Mouse (Mus musculus): Measurements from ENCODE around the gene Pak4. TPM values are rescaled to one million over a fixed set of nuclear protein-coding genes. Genes with fewer than 3 reads are reported as not detected.

Gene Pak4
- total and polyA plus RNA-seq, 3 experiments, result 9.3 to 26.6 TPM; not detected in 1

GRCm38 (mm10) chr7:28584468-28584867 is 13.5 kb downstream of the Pak4 start:
- peaks cover 6% of the 10 kb centered on the region; the same call in 1 of the 2 replicates for H3K79me2 ChIP-seq (ENCODE audit: control insufficient read depth, insufficient read depth, low read length, poor library complexity)
- peaks cover 33 to 38% of the 10 kb centered on the region in 2 experiments for H3K4me1 ChIP-seq (ENCODE audit: control insufficient read depth in 1 of 2, insufficient read depth in 2 of 2, low read length in 2 of 2)
- DNase-seq (ENCODE audit: low read depth, low spot score), result peak; percentile 22
- no peaks in the 10 kb centered on the region for H3K27me3 ChIP-seq (ENCODE audit: control insufficient read depth in 1 of 2, insufficient read depth in 2 of 2, low read length in 2 of 2)
- H3K9me3 ChIP-seq (replicated peaks; ENCODE audit: insufficient read depth, low read length), result no peaks in the 10 kb centered on the region
- H3K4me3 ChIP-seq (ENCODE audit: control insufficient read depth in 1 of 2, insufficient read depth in 1 of 2, low read depth in 2 of 2, low read length in 2 of 2), result no peak overlapping the region
- H3K27ac ChIP-seq (ENCODE audit: control insufficient read depth, low read depth, low read length), result no peak overlapping the region
- peaks cover 0 to 25% of the 10 kb centered on the region in 2 experiments; a peak in 2 of 4 replicates for H3K36me3 ChIP-seq (ENCODE audit: control insufficient read depth in 1 of 2, insufficient read depth in 2 of 2, low read length in 2 of 2)
- no peak for TF ChIP-seq POLR2AphosphoS5 (IDR thresholded peaks at IDR 0.05; ENCODE audit: borderline replicate concordance, low read depth, low read length)
- no peak for TF ChIP-seq NRF1 (IDR thresholded peaks at IDR 0.05; ENCODE audit: insufficient read depth, low read depth, low read length, poor library complexity, severe bottlenecking)
- no peak for TF ChIP-seq RAD21 (IDR thresholded peaks at IDR 0.05; ENCODE audit: low read depth, low read length)
- TF ChIP-seq USF1 (IDR thresholded peaks at IDR 0.05; ENCODE audit: low read depth, low read length), result no peak
- no peak for TF ChIP-seq HCFC1 (IDR thresholded peaks at IDR 0.05; ENCODE audit: low read depth, low read length)
- no peak for TF ChIP-seq UBTF (IDR thresholded peaks at IDR 0.05; ENCODE audit: borderline replicate concordance, insufficient read depth, low read depth, low read length)
- TF ChIP-seq MXI1 (IDR thresholded peaks at IDR 0.05; ENCODE audit: low read depth, low read length), result no peak
- TF ChIP-seq MEF2A (IDR thresholded peaks at IDR 0.05; ENCODE audit: extremely low read depth, insufficient replicate concordance, low read depth, low read length, poor library complexity, severe bottlenecking), result no peak
- TF ChIP-seq ZC3H11A (IDR thresholded peaks at IDR 0.05; ENCODE audit: low read depth, low read length), result no peak
- no peak for TF ChIP-seq JUND (IDR thresholded peaks at IDR 0.05; ENCODE audit: low read depth, low read length)
- TF ChIP-seq ZNF384 (IDR thresholded peaks at IDR 0.05; ENCODE audit: low read depth, low read length), result no peak
- TF ChIP-seq MYB (IDR thresholded peaks at IDR 0.05; ENCODE audit: low read depth, low read length), result no peak
- peak; percentile 43; the same call in 1 of the 2 replicates for TF ChIP-seq TCF12 (IDR thresholded peaks at IDR 0.05; ENCODE audit: low read depth, low read length)
- TF ChIP-seq ZMIZ1 (IDR thresholded peaks at IDR 0.05; ENCODE audit: low read depth, low read length), result no peak
- TF ChIP-seq POLR2AphosphoS2 (IDR thresholded peaks at IDR 0.05; ENCODE audit: low read length), result no peak
- TF ChIP-seq MAFK (IDR thresholded peaks at IDR 0.05; ENCODE audit: borderline replicate concordance, low read depth, low read length), result no peak
- TF ChIP-seq EP300 (IDR thresholded peaks at IDR 0.05; ENCODE audit: low read depth in 1 of 2, low read length in 2 of 2), result peak in 1 of 2 experiments; percentile 37; a peak in 1 of 4 replicates
- H3K9ac ChIP-seq (ENCODE audit: control insufficient read depth, low read depth, low read length, poor library complexity, severe bottlenecking), result no peak overlapping the region

- H3K9ac ChIP-seq (ENCODE audit: control insufficient read depth, low read depth, low read length, poor library complexity, severe bottlenecking), result no peak overlapping the region
- peaks cover 0 to 25% of the 10 kb centered on the region in 2 experiments; a peak in 2 of 4 replicates for H3K36me3 ChIP-seq (ENCODE audit: control insufficient read depth in 1 of 2, insufficient read depth in 2 of 2, low read length in 2 of 2)
- no peak overlapping the region for H3K4me3 ChIP-seq (ENCODE audit: control insufficient read depth in 1 of 2, insufficient read depth in 1 of 2, low read depth in 2 of 2, low read length in 2 of 2)
Measured at GRCm38 (mm10) chr7:28583570-28584344, 14.2 kb downstream of the Pak4 start.

More at GRCm38 (mm10) chr7:28583570-28584344, 14.2 kb downstream of the Pak4 start:
- H3K79me2 ChIP-seq (ENCODE audit: control insufficient read depth, insufficient read depth, low read length, poor library complexity), result peaks cover 6% of the 10 kb centered on the region; the same call in 1 of the 2 replicates
- peaks cover 33 to 38% of the 10 kb centered on the region in 2 experiments for H3K4me1 ChIP-seq (ENCODE audit: control insufficient read depth in 1 of 2, insufficient read depth in 2 of 2, low read length in 2 of 2)
- peak; percentile 24 for DNase-seq (ENCODE audit: low read depth, low spot score)
- no peaks in the 10 kb centered on the region for H3K9me3 ChIP-seq (replicated peaks; ENCODE audit: insufficient read depth, low read length)
- H3K27me3 ChIP-seq (ENCODE audit: control insufficient read depth in 1 of 2, insufficient read depth in 2 of 2, low read length in 2 of 2), result no peaks in the 10 kb centered on the region
- no peak for TF ChIP-seq USF1 (IDR thresholded peaks at IDR 0.05; ENCODE audit: low read depth, low read length)
- no peak for TF ChIP-seq GATA1 (IDR thresholded peaks at IDR 0.05; ENCODE audit: low read depth, low read length)
- TF ChIP-seq NELFE (IDR thresholded peaks at IDR 0.05; ENCODE audit: low read depth, low read length), result no peak
- no peak for TF ChIP-seq CHD2 (IDR thresholded peaks at IDR 0.05; ENCODE audit: low read length)
- no peak for TF ChIP-seq NRF1 (IDR thresholded peaks at IDR 0.05; ENCODE audit: insufficient read depth, low read depth, low read length, poor library complexity, severe bottlenecking)
- no peak for TF ChIP-seq HCFC1 (IDR thresholded peaks at IDR 0.05; ENCODE audit: low read depth, low read length)
- TF ChIP-seq ETS1 (IDR thresholded peaks at IDR 0.05; ENCODE audit: low read depth, low read length), result no peak
- TF ChIP-seq CHD1 (IDR thresholded peaks at IDR 0.05; ENCODE audit: low read depth, low read length), result no peak
- no peak for TF ChIP-seq MAFK (IDR thresholded peaks at IDR 0.05; ENCODE audit: borderline replicate concordance, low read depth, low read length)
- TF ChIP-seq EP300 (IDR thresholded peaks at IDR 0.05; ENCODE audit: low read depth in 1 of 2, low read length in 2 of 2), result no peak
- no peak for TF ChIP-seq JUND (IDR thresholded peaks at IDR 0.05; ENCODE audit: low read depth, low read length)
- no peak for TF ChIP-seq RCOR1 (IDR thresholded peaks at IDR 0.05; ENCODE audit: low read depth, low read length)
- TF ChIP-seq ZNF384 (IDR thresholded peaks at IDR 0.05; ENCODE audit: low read depth, low read length), result no peak
- no peak for TF ChIP-seq MYC (IDR thresholded peaks at IDR 0.05; ENCODE audit: low read depth, low read length)
- TF ChIP-seq UBTF (IDR thresholded peaks at IDR 0.05; ENCODE audit: borderline replicate concordance, insufficient read depth, low read depth, low read length), result no peak
- TF ChIP-seq MAX (IDR thresholded peaks at IDR 0.05; ENCODE audit: low read length), result no peak
- TF ChIP-seq CTCF (IDR thresholded peaks at IDR 0.05 in 2 of 3, conservative IDR thresholded peaks at IDR 0.05 in 1 of 3; ENCODE audit: control insufficient read depth in 1 of 3, insufficient read depth in 1 of 3, low read depth in 2 of 3, low read length in 3 of 3, poor library complexity in 1 of 3, severe bottlenecking in 1 of 3), result no peak
- no peak overlapping the region for H3K27ac ChIP-seq (ENCODE audit: control insufficient read depth, low read depth, low read length)
